Mouse (Mus musculus) limb, embryonic 14.5 days (tissue): Measurements from ENCODE around the gene Csnk2b. TPM values are rescaled to one million over a fixed set of nuclear protein-coding genes. Genes with fewer than 3 reads are reported as not detected.

ENCODE experiments used
- ATAC-seq: fragments of 200-750 bp; cut with Nextera tagmentation; 2 replicates; pipeline ENCODE4 v1.8.0; 2017; ENCODE audit warnings: low read depth, moderate number of reproducible peaks, moderate TSS enrichment; ENCODE audit not compliant: low FRiP score
- DNase-seq: peaks from one replicate; pipeline ENCODE4 v3.0.0-alpha.2; 2015; ENCODE audit warnings: low spot score
- H3K27ac ChIP-seq: fragments of 300-500 bp; sonication (generic); replicated peaks from 2 replicates; pipeline ENCODE4 v1.5.1; 2014; ENCODE audit warnings: low read depth, mild to moderate bottlenecking, low read length, moderate library complexity, mixed read lengths
- H3K27me3 ChIP-seq: fragments of 300-500 bp; sonication (generic); 2 replicates; pipeline ENCODE4 v1.6.1; 2014; ENCODE audit warnings: low read length, mixed read lengths; ENCODE audit not compliant: control insufficient read depth, insufficient read depth
- H3K36me3 ChIP-seq: fragments of 300-500 bp; sonication (generic); 2 replicates; pipeline ENCODE4 v1.6.1; 2014; ENCODE audit warnings: mild to moderate bottlenecking, low read length, moderate library complexity, mixed read lengths; ENCODE audit not compliant: control insufficient read depth, insufficient read depth
- H3K4me1 ChIP-seq: fragments of 300-500 bp; sonication (generic); 2 replicates; pipeline ENCODE4 v1.6.1; 2014; ENCODE audit warnings: antibody characterized with exemption, low read length, mixed read lengths; ENCODE audit not compliant: control insufficient read depth, insufficient read depth
- H3K4me2 ChIP-seq: fragments of 300-500 bp; sonication (generic); replicated peaks from 2 replicates; pipeline ENCODE4 v1.6.1; 2014; ENCODE audit warnings: low read depth, mild to moderate bottlenecking, low read length, moderate library complexity; ENCODE audit not compliant: severe bottlenecking
- H3K4me3 ChIP-seq: fragments of 300-500 bp; sonication (generic); replicated peaks from 2 replicates; pipeline ENCODE4 v1.5.1; 2014; ENCODE audit warnings: low read length
- H3K9ac ChIP-seq: fragments of 300-500 bp; sonication (generic); 2 replicates; pipeline ENCODE4 v1.6.1; 2014; ENCODE audit warnings: mild to moderate bottlenecking, low read depth, low read length, moderate library complexity; ENCODE audit not compliant: severe bottlenecking
- H3K9me3 ChIP-seq: fragments of 300-500 bp; sonication (generic); 2 replicates; pipeline ENCODE4 v1.6.1; 2016; ENCODE audit warnings: low read length; ENCODE audit not compliant: control insufficient read depth
- POLR2A ChIP-seq: fragments of 200-500 bp; IDR thresholded peaks from 2 replicates; pipeline ENCODE4 v1.8.0; 2012; ENCODE audit warnings: inconsistent platforms, mild to moderate bottlenecking, moderate library complexity, borderline replicate concordance; ENCODE audit not compliant: insufficient read depth, insufficient read length; ENCODE audit errors: extremely low read depth
- WGBS: fragments of 180-500 bp; shearing (Covaris S2); extraction: QIAGEN DNeasy Blood & Tissue Kit; methylation state at CpG from one replicate; pipeline ENCODE4 v1.1.7; 2014; 5-methylcytosine and 5-hydroxymethylcytosine counted together
- polyA plus RNA-seq, 2 experiments: library from polyadenylated mRNA; depleted of rRNA in 1 of 2; stranded (reverse) in 1 of 2; unstranded in 1 of 2; fragments of >200 nt; fragmentation: Nextera tagmentation in 1 of 2; extraction: Ambion mirVana in 1 of 2; gene quantifications; 2 replicates each; pipeline versions ENCODE4 v1.2.1 to v1.2.3; 2012 to 2014

Gene Csnk2b
- polyA plus RNA-seq, 2 experiments: 181 to 308 TPM

- no peak for TF ChIP-seq POLR2A
- ATAC-seq: no peak
- Histone ChIP-seq H3K4me3 (0 out of 2 replicates have a peak overlapping the region, but pooled peaks have one; percentile 2), H3K27ac (no peak overlapping the region), H3K4me2 (no peak overlapping the region), H3K36me3 (peaks cover 63% of the 10 kb centered on the region), H3K9me3 (no peaks in the 10 kb centered on the region), H3K4me1 (peaks cover 13% of the 10 kb centered on the region), H3K9ac (no peak overlapping the region), H3K27me3 (no peaks in the 10 kb centered on the region)
- no peak for DNase-seq
- 84% methylated on average over 11 of the region's 11 CpGs for WGBS
Observed at GRCm38 (mm10) chr17:35161421-35161820, 39.6 kb upstream of the Csnk2b start.

GRCm38 (mm10) chr17:35159638-35160037, 37.8 kb upstream of the Csnk2b start:
- H3K36me3 ChIP-seq: peaks cover 81% of the 10 kb centered on the region
- 88% methylated on average over 7 of the region's 7 CpGs for WGBS

GRCm38 (mm10) chr17:35158850-35159593, 37.2 kb upstream of the Csnk2b start:
- no peak overlapping the region for H3K27ac ChIP-seq
- 94% methylated on average over 16 of the region's 16 CpGs for WGBS
- H3K4me3 ChIP-seq: no peak overlapping the region
- no peak overlapping the region for H3K9ac ChIP-seq
- ATAC-seq (no peak), DNase-seq (no peak)
- H3K4me2 ChIP-seq: no peak overlapping the region
- no peak for TF ChIP-seq POLR2A
- H3K4me1 ChIP-seq: peaks cover 6% of the 10 kb centered on the region
- no peaks in the 10 kb centered on the region for H3K27me3 ChIP-seq
- H3K9me3 ChIP-seq: no peaks in the 10 kb centered on the region
- peaks cover 87% of the 10 kb centered on the region for H3K36me3 ChIP-seq

More at GRCm38 (mm10) chr17:35159638-35160037, 37.8 kb upstream of the Csnk2b start:
- Histone ChIP-seq H3K27me3 (no peaks in the 10 kb centered on the region), H3K4me2 (no peak overlapping the region), H3K4me1 (peaks cover 6% of the 10 kb centered on the region), H3K4me3 (no peak overlapping the region), H3K9me3 (no peaks in the 10 kb centered on the region), H3K27ac (no peak overlapping the region), H3K9ac (no peak overlapping the region)
- TF ChIP-seq POLR2A: no peak
- ATAC-seq (no peak), DNase-seq (no peak)

- no peak overlapping the region for H3K4me2 ChIP-seq
- no peak overlapping the region for H3K27ac ChIP-seq
- H3K9me3 ChIP-seq: no peaks in the 10 kb centered on the region
- H3K4me1 ChIP-seq: peaks cover 4% of the 10 kb centered on the region
- peaks cover 98% of the 10 kb centered on the region for H3K36me3 ChIP-seq
- no peak overlapping the region for H3K4me3 ChIP-seq
- 93% methylated on average over 8 of the region's 8 CpGs for WGBS
- no peak overlapping the region for H3K9ac ChIP-seq
- DNase-seq: no peak
- H3K27me3 ChIP-seq: no peaks in the 10 kb centered on the region
- TF ChIP-seq POLR2A: no peak
- ATAC-seq: no peak
Observed at GRCm38 (mm10) chr17:35157661-35158175, 35.9 kb upstream of the Csnk2b start.

GRCm38 (mm10) chr17:35157254-35157653, 35.4 kb upstream of the Csnk2b start:
- no peak for TF ChIP-seq POLR2A
- WGBS: 95% methylated on average over 8 of the region's 8 CpGs
- Histone ChIP-seq H3K4me3 (no peak overlapping the region), H3K36me3 (peaks cover 100% of the 10 kb centered on the region), H3K9me3 (no peaks in the 10 kb centered on the region), H3K4me2 (no peak overlapping the region), H3K4me1 (no peaks in the 10 kb centered on the region; the same call in 1 of the 2 replicates), H3K9ac (no peak overlapping the region), H3K27me3 (no peaks in the 10 kb centered on the region), H3K27ac (no peak overlapping the region)
- ATAC-seq (no peak), DNase-seq (no peak)
